12 mouse cellular contexts compared by ENCODE assay signal in genomic region chr7:12913556-12913955, GRCm38 (mm10). TPM values are rescaled to one million over a fixed set of nuclear protein-coding genes. Genes with fewer than 3 reads are reported as not detected.
A peak's percentile ranks its signal among the peaks of the same experiment; 100 is the strongest.
DNase-seq lines count a peak whose midpoint lies in the region; ATAC-seq and TF ChIP-seq lines count a peak whose summit lies in the region.
"Had no signal": no experiment of that assay in that cellular context is flagged by ENCODE, and none has a peak within 500 bp of the region (broad histone marks: within the 10 kb centered on the region; RNA-seq: fewer than 3 reads in every experiment).

No protein-coding gene starts in this region.

- DNase-seq in forebrain, postnatal 0 days, result peak; percentile 24
- DNase-seq in forebrain, embryonic 11.5 days (ENCODE audit: low spot score), result no peak
- DNase-seq in lung, adult 2 months, result no peak
- DNase-seq in lung, postnatal 4 days, result no peak
- DNase-seq in ES-CJ7 (ENCODE audit: low read depth, low spot score), result peak; percentile 56
- DNase-seq in induced T-regulatory cell, adult 2 months (ENCODE audit: low read depth), result peak; percentile 59
- DNase-seq in T-cell, adult 2 months (ENCODE audit: low spot score), result no peak
- DNase-seq: heart, adult 11 months had no signal

- no peak overlapping the region for H3K4me2 ChIP-seq in forebrain, postnatal 0 days (ENCODE audit: low read depth)
- no peak overlapping the region for H3K4me2 ChIP-seq in forebrain, embryonic 11.5 days (ENCODE audit: low read depth, low read length, severe bottlenecking)
- H3K4me2 ChIP-seq: hindbrain, embryonic 15.5 days; stomach, embryonic 15.5 days had no signal

- TF ChIP-seq CTCF in forebrain, postnatal 0 days (IDR thresholded peaks at IDR 0.05; ENCODE audit: low read depth), result peak; percentile 60
- 0 out of 2 replicates have a peak, but pooled peaks have one; percentile 13 for TF ChIP-seq CTCF in lung, adult 2 months (IDR thresholded peaks at IDR 0.05; ENCODE audit: insufficient read depth, low read length)

- H3K27me3 ChIP-seq in forebrain, postnatal 0 days (ENCODE audit: insufficient read depth, low read length), result no peaks in the 10 kb centered on the region
- H3K27me3 ChIP-seq in forebrain, embryonic 11.5 days (ENCODE audit: control insufficient read depth, insufficient read depth, low read length), result no peaks in the 10 kb centered on the region
- H3K27me3 ChIP-seq: hindbrain, embryonic 15.5 days; stomach, embryonic 15.5 days had no signal

- no peak overlapping the region for H3K27ac ChIP-seq in forebrain, postnatal 0 days (ENCODE audit: low read depth, low read length)
- H3K27ac ChIP-seq in forebrain, embryonic 11.5 days (ENCODE audit: low read depth, low read length), result no peak overlapping the region
- H3K27ac ChIP-seq: hindbrain, embryonic 15.5 days; midbrain, embryonic 10.5 days; stomach, embryonic 15.5 days had no signal

- H3K4me1 ChIP-seq in forebrain, postnatal 0 days (ENCODE audit: insufficient read depth), result peaks cover 6% of the 10 kb centered on the region
- no peaks in the 10 kb centered on the region for H3K4me1 ChIP-seq in forebrain, embryonic 11.5 days (replicated peaks; ENCODE audit: control insufficient read depth, insufficient read depth, low read length)
- H3K4me1 ChIP-seq in lung, adult 2 months (ENCODE audit: control insufficient read depth, insufficient read depth, low read length), result no peaks in the 10 kb centered on the region
- H3K4me1 ChIP-seq: stomach, embryonic 15.5 days had no signal

- H3K9ac ChIP-seq in forebrain, postnatal 0 days, result no peak overlapping the region
- no peak overlapping the region for H3K9ac ChIP-seq in forebrain, embryonic 11.5 days (ENCODE audit: low read length)
- H3K9ac ChIP-seq: hindbrain, embryonic 15.5 days; stomach, embryonic 15.5 days had no signal

- peaks cover 3% of the 10 kb centered on the region for H3K36me3 ChIP-seq in forebrain, postnatal 0 days (ENCODE audit: insufficient read depth)
- no peaks in the 10 kb centered on the region; the same call in 1 of the 2 replicates for H3K36me3 ChIP-seq in forebrain, embryonic 11.5 days (ENCODE audit: control insufficient read depth, insufficient read depth, low read length)

- H3K4me3 ChIP-seq in forebrain, postnatal 0 days (ENCODE audit: low read depth, low read length), result no peak overlapping the region
- no peak overlapping the region for H3K4me3 ChIP-seq in forebrain, embryonic 11.5 days (ENCODE audit: low read depth, low read length)
- no peak overlapping the region for H3K4me3 ChIP-seq in lung, adult 2 months (replicated peaks; ENCODE audit: extremely low read depth, low read depth, low read length)
- H3K4me3 ChIP-seq: hindbrain, embryonic 15.5 days; midbrain, embryonic 10.5 days; stomach, embryonic 15.5 days had no signal

- no peaks in the 10 kb centered on the region for H3K9me3 ChIP-seq in forebrain, postnatal 0 days (ENCODE audit: low read length)
- H3K9me3 ChIP-seq in forebrain, embryonic 11.5 days (ENCODE audit: control insufficient read depth, low read length), result no peaks in the 10 kb centered on the region
- H3K9me3 ChIP-seq: hindbrain, embryonic 15.5 days; midbrain, embryonic 10.5 days; stomach, embryonic 15.5 days had no signal

- ATAC-seq in forebrain, postnatal 0 days, result peak; percentile 26; the same call in 1 of the 2 replicates
- no peak for ATAC-seq in forebrain, embryonic 11.5 days (replicated peaks; ENCODE audit: low FRiP score)
- ATAC-seq in inflammation-experienced regulatory T-cells, adult 6 months, result no peak

- no peak for TF ChIP-seq POLR2A in lung, adult 2 months (IDR thresholded peaks at IDR 0.05; ENCODE audit: borderline replicate concordance, extremely low read depth, low read depth, low read length)

RNA-seq across cellular contexts. Expression of gene Rps5, which starts 8.5 kb away (rescaled TPM):
- 1,758 and 2,185 TPM in 2 replicates for total RNA-seq in forebrain, postnatal 0 days (2014; rRNA removed)
- 679 and 877 TPM in 2 replicates for polyA plus RNA-seq in forebrain, postnatal 0 days (2015; fragmentation: Nextera tagmentation; extraction: Ambion mirVana)
- 800 and 844 TPM in 2 replicates for polyA plus RNA-seq in forebrain, embryonic 11.5 days (2014; fragmentation: Nextera tagmentation; extraction: Ambion mirVana)
- polyA plus RNA-seq in lung, adult 2 months (2012; rRNA removed), result 1,316 and 1,420 TPM in 2 replicates
- polyA plus RNA-seq in inflammation-experienced regulatory T-cells, adult 6 months (2017; shearing (Covaris generic)), result 1,000 to 10,000 TPM; 1,828 to 3,143 (median 2,832) TPM

RNA-seq across cellular contexts. Expression of gene Rnf225, which starts 13.7 kb away (rescaled TPM):
- 1.7 and 1.8 TPM in 2 replicates for total RNA-seq in forebrain, postnatal 0 days (2014; rRNA removed)
- 0.36 and 0.75 TPM in 2 replicates for polyA plus RNA-seq in forebrain, postnatal 0 days (2015; fragmentation: Nextera tagmentation; extraction: Ambion mirVana)
- 1.3 and 1.6 TPM in 2 replicates for polyA plus RNA-seq in forebrain, embryonic 11.5 days (2014; fragmentation: Nextera tagmentation; extraction: Ambion mirVana)
- 2.3 and 7.0 TPM in 2 replicates for polyA plus RNA-seq in lung, adult 2 months (2012; rRNA removed)
- under 1 TPM in 2 of 3 experiments, not detected in 1; 0.11 to 0.28 TPM for polyA plus RNA-seq in inflammation-experienced regulatory T-cells, adult 6 months (2017; shearing (Covaris generic))

RNA-seq across cellular contexts. Expression of gene Zscan22, which starts 15.9 kb away (rescaled TPM):
- 7.0 and 8.3 TPM in 2 replicates for total RNA-seq in forebrain, postnatal 0 days (2014; rRNA removed)
- polyA plus RNA-seq in forebrain, postnatal 0 days (2015; fragmentation: Nextera tagmentation; extraction: Ambion mirVana), result 2.8 and 3.5 TPM in 2 replicates
- polyA plus RNA-seq in forebrain, embryonic 11.5 days (2014; fragmentation: Nextera tagmentation; extraction: Ambion mirVana), result 20.2 and 23.4 TPM in 2 replicates
- polyA plus RNA-seq in lung, adult 2 months (2012; rRNA removed), result 8.4 and 8.5 TPM in 2 replicates
- polyA plus RNA-seq in inflammation-experienced regulatory T-cells, adult 6 months (2017; shearing (Covaris generic)), result 10 to 100 TPM; 10.5 to 11.0 (median 10.6) TPM

RNA-seq across cellular contexts. Expression of gene Zfp128, which starts 32.6 kb away (rescaled TPM):
- total RNA-seq in forebrain, postnatal 0 days (2014; rRNA removed), result 17.7 and 18.5 TPM in 2 replicates
- 1.5 and 2.0 TPM in 2 replicates for polyA plus RNA-seq in forebrain, postnatal 0 days (2015; fragmentation: Nextera tagmentation; extraction: Ambion mirVana)
- 5.3 and 6.2 TPM in 2 replicates for polyA plus RNA-seq in forebrain, embryonic 11.5 days (2014; fragmentation: Nextera tagmentation; extraction: Ambion mirVana)
- 0.74 and 1.2 TPM in 2 replicates for polyA plus RNA-seq in lung, adult 2 months (2012; rRNA removed)
- 1 to 10 TPM; 1.1 to 1.6 (median 1.6) TPM for polyA plus RNA-seq in inflammation-experienced regulatory T-cells, adult 6 months (2017; shearing (Covaris generic))

RNA-seq across cellular contexts. Expression of gene Zfp324, which starts 52.1 kb away (rescaled TPM):
- 32.9 and 47.7 TPM in 2 replicates for total RNA-seq in forebrain, postnatal 0 days (2014; rRNA removed)
- polyA plus RNA-seq in forebrain, postnatal 0 days (2015; fragmentation: Nextera tagmentation; extraction: Ambion mirVana), result 6.8 and 8.8 TPM in 2 replicates
- 10.8 and 11.2 TPM in 2 replicates for polyA plus RNA-seq in forebrain, embryonic 11.5 days (2014; fragmentation: Nextera tagmentation; extraction: Ambion mirVana)
- 6.1 and 6.8 TPM in 2 replicates for polyA plus RNA-seq in lung, adult 2 months (2012; rRNA removed)
- 1 to 10 TPM; 1.8 to 3.6 (median 2.6) TPM for polyA plus RNA-seq in inflammation-experienced regulatory T-cells, adult 6 months (2017; shearing (Covaris generic))

Comparison
In these comparisons a context has a peak if more than half of its experiments do, and no peak if none do; other contexts are left out.
1. DNase-seq: peak in forebrain, postnatal 0 days (single experiment), ES-CJ7 (single experiment) and induced T-regulatory cell, adult 2 months (single experiment); none in forebrain, embryonic 11.5 days (single experiment), lung, adult 2 months (single experiment), lung, postnatal 4 days (0 of 2) and T-cell, adult 2 months (single experiment).